Mouse (Mus musculus): ENCODE measurements around the gene Barhl1. TPM values are rescaled to one million over a fixed set of nuclear protein-coding genes. Genes with fewer than 3 reads are reported as not detected.

Gene Barhl1
- total and polyA plus RNA-seq, 3 experiments: 0.07 to 0.11 TPM; not detected in 1

- no peaks in the 10 kb centered on the region for H3K4me1 ChIP-seq (ENCODE audit: insufficient read depth, low read depth, low read length)
- H3K4me3 ChIP-seq (ENCODE audit: low read depth, low read length): no peak overlapping the region
- no peaks in the 10 kb centered on the region for H3K27me3 ChIP-seq (ENCODE audit: insufficient read depth, low read length)
- H3K36me3 ChIP-seq (replicated peaks): peaks cover 64% of the 10 kb centered on the region
- ATAC-seq (ENCODE audit: extremely low read depth, insufficient number of reproducible peaks, low FRiP score, poor library complexity, severe bottlenecking) (no peak), DNase-seq (ENCODE audit: low spot score) (no peak)
- TF ChIP-seq CTCF (IDR thresholded peaks at IDR 0.05; ENCODE audit: low read depth, low read length) (no peak), GATA1 (IDR thresholded peaks at IDR 0.05; ENCODE audit: borderline replicate concordance, low read length) (no peak), GATA2 (IDR thresholded peaks at IDR 0.05; ENCODE audit: borderline replicate concordance, low read depth, low read length) (no peak)
- H3K9me3 ChIP-seq (replicated peaks): 0 out of 2 replicates have a peak, but pooled peaks cover 2% of the 10 kb centered on the region
These were observed 6.4 kb downstream of the Barhl1 start for GRCm38 (mm10) chr2:28909818-28910710.

GRCm38 (mm10) chr2:28909186-28909817 is 7.2 kb downstream of the Barhl1 start:
- peaks cover 72% of the 10 kb centered on the region for H3K36me3 ChIP-seq (replicated peaks)

GRCm38 (mm10) chr2:28908389-28909153 is 7.9 kb downstream of the Barhl1 start:
- no peak overlapping the region for H3K4me3 ChIP-seq (ENCODE audit: low read depth, low read length)
- ATAC-seq (ENCODE audit: extremely low read depth, insufficient number of reproducible peaks, low FRiP score, poor library complexity, severe bottlenecking): no peak
- TF ChIP-seq TAL1 (conservative IDR thresholded peaks at IDR 0.05; ENCODE audit: low read depth, low read length) (no peak), POLR2AphosphoS5 (IDR thresholded peaks at IDR 0.05; ENCODE audit: insufficient replicate concordance, low read depth, low read length) (no peak), GATA2 (IDR thresholded peaks at IDR 0.05; ENCODE audit: borderline replicate concordance, low read depth, low read length) (no peak), GATA1 (IDR thresholded peaks at IDR 0.05; ENCODE audit: borderline replicate concordance, low read length) (no peak), CTCF (IDR thresholded peaks at IDR 0.05; ENCODE audit: low read depth, low read length) (no peak)
- H3K36me3 ChIP-seq (replicated peaks): peaks cover 79% of the 10 kb centered on the region
- no peaks in the 10 kb centered on the region for H3K4me1 ChIP-seq (ENCODE audit: insufficient read depth, low read depth, low read length)
- H3K27me3 ChIP-seq (ENCODE audit: insufficient read depth, low read length): no peaks in the 10 kb centered on the region
- DNase-seq (ENCODE audit: low spot score): no peak
- H3K9me3 ChIP-seq (replicated peaks): 0 out of 2 replicates have a peak, but pooled peaks cover 2% of the 10 kb centered on the region

More at GRCm38 (mm10) chr2:28909186-28909817, 7.2 kb downstream of the Barhl1 start:
- no peaks in the 10 kb centered on the region for H3K27me3 ChIP-seq (ENCODE audit: insufficient read depth, low read length)
- TF ChIP-seq GATA2 (IDR thresholded peaks at IDR 0.05; ENCODE audit: borderline replicate concordance, low read depth, low read length) (no peak), TAL1 (conservative IDR thresholded peaks at IDR 0.05; ENCODE audit: low read depth, low read length) (no peak), CTCF (IDR thresholded peaks at IDR 0.05; ENCODE audit: low read depth, low read length) (no peak), POLR2AphosphoS5 (IDR thresholded peaks at IDR 0.05; ENCODE audit: insufficient replicate concordance, low read depth, low read length) (no peak), GATA1 (IDR thresholded peaks at IDR 0.05; ENCODE audit: borderline replicate concordance, low read length) (no peak)
- 0 out of 2 replicates have a peak, but pooled peaks cover 2% of the 10 kb centered on the region for H3K9me3 ChIP-seq (replicated peaks)
- DNase-seq (ENCODE audit: low spot score): no peak
- no peak overlapping the region for H3K4me3 ChIP-seq (ENCODE audit: low read depth, low read length)
- ATAC-seq (ENCODE audit: extremely low read depth, insufficient number of reproducible peaks, low FRiP score, poor library complexity, severe bottlenecking): no peak
- H3K4me1 ChIP-seq (ENCODE audit: insufficient read depth, low read depth, low read length): no peaks in the 10 kb centered on the region

GRCm38 (mm10) chr2:28907691-28908388 is 8.6 kb downstream of the Barhl1 start:
- TF ChIP-seq GATA1 (IDR thresholded peaks at IDR 0.05; ENCODE audit: borderline replicate concordance, low read length) (no peak), TAL1 (conservative IDR thresholded peaks at IDR 0.05; ENCODE audit: low read depth, low read length) (no peak), GATA2 (IDR thresholded peaks at IDR 0.05; ENCODE audit: borderline replicate concordance, low read depth, low read length) (no peak), CTCF (IDR thresholded peaks at IDR 0.05; ENCODE audit: low read depth, low read length) (no peak), POLR2AphosphoS5 (IDR thresholded peaks at IDR 0.05; ENCODE audit: insufficient replicate concordance, low read depth, low read length) (no peak)
- 0 out of 2 replicates have a peak, but pooled peaks cover 2% of the 10 kb centered on the region for H3K9me3 ChIP-seq (replicated peaks)
- ATAC-seq (ENCODE audit: extremely low read depth, insufficient number of reproducible peaks, low FRiP score, poor library complexity, severe bottlenecking): no peak
- H3K36me3 ChIP-seq (replicated peaks): peaks cover 86% of the 10 kb centered on the region
- no peak for DNase-seq (ENCODE audit: low spot score)
- no peaks in the 10 kb centered on the region for H3K4me1 ChIP-seq (ENCODE audit: insufficient read depth, low read depth, low read length)
- H3K4me3 ChIP-seq (ENCODE audit: low read depth, low read length): no peak overlapping the region
- H3K27me3 ChIP-seq (ENCODE audit: insufficient read depth, low read length): no peaks in the 10 kb centered on the region

- no peak for DNase-seq (ENCODE audit: low spot score)
These were observed 10.9 kb downstream of the Barhl1 start for GRCm38 (mm10) chr2:28905561-28905960.

More at GRCm38 (mm10) chr2:28905561-28905960, 10.9 kb downstream of the Barhl1 start:
- H3K9me3 ChIP-seq (replicated peaks): no peaks in the 10 kb centered on the region
- H3K27me3 ChIP-seq (ENCODE audit: insufficient read depth, low read length): no peaks in the 10 kb centered on the region
- TF ChIP-seq POLR2AphosphoS5 (IDR thresholded peaks at IDR 0.05; ENCODE audit: insufficient replicate concordance, low read depth, low read length): no peak
- TF ChIP-seq GATA2 (IDR thresholded peaks at IDR 0.05; ENCODE audit: borderline replicate concordance, low read depth, low read length): no peak
- TF ChIP-seq GATA1 (IDR thresholded peaks at IDR 0.05; ENCODE audit: borderline replicate concordance, low read length): no peak
- TF ChIP-seq TAL1 (conservative IDR thresholded peaks at IDR 0.05; ENCODE audit: low read depth, low read length): no peak
- TF ChIP-seq CTCF (IDR thresholded peaks at IDR 0.05; ENCODE audit: low read depth, low read length): no peak
- H3K4me1 ChIP-seq (ENCODE audit: insufficient read depth, low read depth, low read length): no peaks in the 10 kb centered on the region
- peaks cover 93% of the 10 kb centered on the region for H3K36me3 ChIP-seq (replicated peaks)
- no peak for ATAC-seq (ENCODE audit: extremely low read depth, insufficient number of reproducible peaks, low FRiP score, poor library complexity, severe bottlenecking)
- H3K4me3 ChIP-seq (ENCODE audit: low read depth, low read length): no peak overlapping the region
